Mouse (Mus musculus) Patski (cell line): ENCODE measurements around the gene Cfap74. TPM values are rescaled to one million over a fixed set of nuclear protein-coding genes. Genes with fewer than 3 reads are reported as not detected.

ENCODE experiments used
- ATAC-seq: fragments of 100-300 bp; one replicate; pipeline ENCODE4 v1.8.0; 2021
- CTCF ChIA-PET: fragments of 350-600 bp; sonication (Branson Sonifier 250); formaldehyde crosslinking; loops from one replicate; lab custom pipeline; 2022; ENCODE audit warnings: inconsistent platforms; lab: Charles Lee
- POLR2A ChIA-PET: fragments of 350-600 bp; sonication (Branson Sonifier 250); formaldehyde crosslinking; loops from one replicate; lab custom pipeline; 2022; ENCODE audit warnings: antibody characterized with exemption, inconsistent platforms; lab: Charles Lee
- DNase-seq: peaks from one replicate; pipeline ENCODE4 v3.0.0-alpha.2; 2011; ENCODE audit warnings: low read depth, low spot score
- H3K27me3 ChIP-seq: fragments of 371-371 bp; one replicate; pipeline ENCODE4 v1.5.1; 2021
- CTCF ChIP-seq: fragments of 100-300 bp; IDR thresholded peaks from one replicate; pipeline ENCODE4 v1.5.1; 2021
- in situ Hi-C: fragments of 300-500 bp; cut with MboI; formaldehyde crosslinking; loops from 3 replicates; pipeline ENCODE4 v1.11.1; 2018; ENCODE audit warnings: low pct_unique_long_range_greater_than_20kb, mixed read lengths
- polyA plus RNA-seq: library from polyadenylated mRNA; unstranded; gene quantifications from one replicate; pipeline ENCODE4 v1.2.3, GENCODE M21; 2021

Cfap74 gene
- polyA plus RNA-seq, 1 experiment from 2014 or later: 2.2 TPM

DNA sequence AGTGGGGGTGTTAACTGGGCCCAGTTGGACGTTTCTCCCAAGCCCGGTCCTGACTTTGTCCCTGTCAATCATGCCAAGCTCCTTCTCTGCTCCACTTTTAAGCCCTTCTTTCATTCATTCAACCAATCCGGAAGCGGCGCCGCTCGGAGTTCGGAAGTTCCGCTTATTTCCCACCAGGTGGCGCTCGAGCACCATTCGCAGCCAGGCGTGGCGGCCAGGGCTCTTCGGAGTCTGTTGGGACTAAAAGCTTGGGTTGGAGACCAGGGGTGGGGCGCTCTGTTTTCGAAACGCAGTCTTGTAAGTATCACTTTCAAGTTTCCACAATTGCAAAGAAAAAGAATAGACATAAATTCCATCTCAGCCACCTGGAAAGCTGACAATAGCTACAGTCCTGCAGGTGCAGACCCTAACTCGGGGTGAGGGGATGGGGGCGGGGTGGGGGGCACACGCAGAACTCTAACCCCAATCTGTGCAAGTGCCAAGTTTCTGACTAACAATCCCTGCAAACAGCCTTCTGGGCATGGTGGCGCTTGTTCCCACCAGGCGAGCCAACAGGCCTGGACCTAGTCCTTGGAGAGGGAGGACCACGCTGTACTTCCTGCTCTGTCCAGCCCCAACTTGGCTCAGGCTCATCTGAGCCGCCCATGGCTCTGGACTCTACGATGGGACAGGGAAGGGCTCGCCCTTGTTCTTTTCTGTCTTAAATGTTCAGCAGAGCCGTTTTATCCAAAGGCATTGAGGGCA, 72.6 kb downstream of the Cfap74 start:
- ATAC-seq (no peak), DNase-seq (no peak)
- in situ Hi-C loops: loop anchor here (5.0 to 10.0 kb wide), 3 partner anchors 86 to 293 kb away; partner anchors contain the start of gene Vwa1
- CTCF ChIA-PET: interaction anchor here (0.6 to 2.3 kb wide), 7 partner anchors 54 to 222 kb away, joined by 3 to 15 read pairs (median 5); partner anchors contain the start of genes Nadk and Ssu72
- peak; percentile 90 for TF ChIP-seq CTCF
- no peaks in the 10 kb centered on the region for H3K27me3 ChIP-seq
- POLR2A ChIA-PET: interaction anchor here (0.7 to 1.4 kb wide), 2 partner anchors 12 to 96 kb away, joined by 3 to 7 read pairs; no protein-coding TSS in a partner anchor

DNA sequence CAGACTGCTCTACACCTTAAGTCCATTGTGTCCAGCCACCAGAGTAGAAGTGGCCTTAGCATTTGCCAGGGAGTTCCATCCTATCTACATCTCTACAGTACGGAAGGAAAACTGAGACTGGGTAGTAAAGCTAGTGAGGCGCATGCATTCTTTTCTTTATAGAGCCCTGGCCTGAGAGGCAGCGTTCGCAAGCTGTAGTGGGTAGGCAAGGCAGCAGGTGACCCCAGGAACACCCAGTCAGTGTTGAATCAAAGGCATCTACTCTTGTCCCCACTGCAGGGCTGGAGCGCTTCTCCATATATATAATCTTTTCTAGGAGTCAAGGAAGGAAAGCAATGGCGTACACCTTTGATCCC, 73.1 kb downstream of the Cfap74 start:
- DNase-seq (no peak), ATAC-seq (no peak)
- in situ Hi-C loops: loop anchor here (5.0 to 10.0 kb wide), 3 partner anchors 85 to 293 kb away; partner anchors contain the start of gene Vwa1
- ChIA-PET POLR2A (interaction anchor here (1.2 to 1.4 kb wide), 2 partner anchors 11 to 27 kb away, joined by 3 to 7 read pairs; no protein-coding TSS in a partner anchor), CTCF (interaction anchor here (1.1 to 2.3 kb wide), 7 partner anchors 47 to 222 kb away, joined by 3 to 15 read pairs (median 5); partner anchors contain the start of genes Nadk and Ssu72)
- H3K27me3 ChIP-seq: no peaks in the 10 kb centered on the region
- no peak for TF ChIP-seq CTCF

DNA sequence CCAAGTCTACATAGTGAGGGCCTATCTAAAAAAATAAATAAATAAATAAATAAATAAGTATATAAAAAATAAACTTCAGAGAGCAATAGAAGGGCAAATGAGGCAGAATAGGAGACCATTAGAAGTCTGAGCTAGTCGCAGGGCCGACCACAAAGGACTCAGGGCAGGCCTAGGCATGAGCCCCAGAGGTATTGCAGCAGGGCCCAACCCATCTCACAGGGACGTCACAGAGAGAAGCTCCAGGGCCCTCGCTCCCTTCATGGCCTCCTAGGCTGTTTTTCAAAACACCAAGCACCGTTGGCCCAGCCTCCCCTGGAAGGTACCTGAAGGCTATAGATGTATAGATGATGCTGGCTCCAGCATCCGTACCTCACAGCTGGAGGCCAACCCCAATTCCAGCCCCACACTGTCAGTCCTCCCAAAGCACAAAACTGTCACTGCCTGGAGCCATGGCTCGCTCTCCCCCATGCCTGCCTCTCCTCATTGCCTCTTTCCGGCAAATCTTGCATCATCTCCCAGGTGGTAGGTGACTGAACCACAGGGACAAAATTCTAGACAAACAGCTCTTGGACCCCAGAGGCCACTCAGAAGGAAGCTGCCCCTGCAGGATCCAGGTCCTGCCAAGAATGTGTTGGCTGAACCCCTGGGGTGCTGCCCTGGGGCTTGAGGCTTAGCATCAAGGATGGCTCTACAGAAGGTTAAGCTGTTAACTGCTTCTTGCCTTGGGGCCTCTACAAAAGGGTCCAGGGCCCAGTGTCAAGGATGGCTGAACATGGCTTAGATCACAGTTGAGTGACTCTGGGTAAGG, 73.9 kb downstream of the Cfap74 start:
- ChIA-PET POLR2A (interaction anchor here (0.6 to 1.4 kb wide), 3 partner anchors 10 to 26 kb away, joined by 3 to 7 read pairs (median 6); no protein-coding TSS in a partner anchor), CTCF (interaction anchor here (1.1 to 2.1 kb wide), 4 partner anchors 46 to 221 kb away, joined by 3 to 15 read pairs (median 4); partner anchors contain the start of gene Ssu72)
- TF ChIP-seq CTCF: no peak
- no peak for ATAC-seq
- DNase-seq: no peak
- in situ Hi-C loops: loop anchor here (5.0 to 10.0 kb wide), 3 partner anchors 84 to 292 kb away; partner anchors contain the start of gene Vwa1
- no peaks in the 10 kb centered on the region for H3K27me3 ChIP-seq

DNA sequence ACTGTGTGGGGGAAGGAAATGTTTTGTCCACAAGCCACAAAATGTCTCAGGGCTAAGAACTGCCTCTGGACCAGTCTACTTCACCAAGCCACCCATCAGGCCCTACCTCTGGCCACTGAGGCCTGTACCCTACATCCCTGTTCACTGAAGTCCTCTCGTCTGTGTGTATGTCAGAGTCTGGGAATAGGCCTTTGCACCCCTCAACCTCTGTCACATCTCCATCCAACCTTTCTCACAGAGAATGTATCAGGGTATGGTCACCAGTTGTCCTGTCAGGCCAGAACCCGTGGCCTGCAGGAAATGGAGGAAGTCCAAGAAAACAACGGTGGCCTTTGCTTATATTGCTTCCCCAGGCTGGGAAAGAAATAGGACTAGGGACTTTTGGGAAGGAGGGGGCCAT, 76.5 kb downstream of the Cfap74 start:
- no peaks in the 10 kb centered on the region for H3K27me3 ChIP-seq
- ATAC-seq (no peak), DNase-seq (no peak)
- ChIA-PET POLR2A (no interaction called here), CTCF (interaction anchor here (1.1 to 1.2 kb wide), 2 partner anchors 10 to 11 kb away, joined by 3 to 4 read pairs; no protein-coding TSS in a partner anchor)
- no peak for TF ChIP-seq CTCF
- in situ Hi-C loops: loop anchor here (10.0 kb wide), 1 partner anchor 289 kb away; the partner anchor contains the start of gene Vwa1

DNA sequence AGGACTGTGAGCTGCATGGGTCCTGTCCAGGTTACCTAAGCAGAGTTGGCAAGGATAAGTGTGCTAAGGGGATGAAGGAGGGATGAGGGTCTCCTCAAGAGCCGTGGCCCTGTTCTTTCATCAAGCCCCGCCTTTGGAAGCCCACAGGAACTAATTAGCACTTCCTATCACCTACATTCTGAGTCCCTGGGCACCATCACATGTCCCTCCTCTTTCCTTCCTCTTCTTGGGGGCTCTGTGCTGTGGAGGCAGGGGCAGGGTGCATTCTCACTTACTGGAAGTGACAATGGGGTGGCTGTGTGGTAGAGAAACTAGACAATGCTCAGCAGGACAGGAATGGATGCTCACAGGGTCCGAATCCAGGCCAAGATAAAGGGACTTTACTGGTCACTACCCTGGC, 78.8 kb downstream of the Cfap74 start:
- ATAC-seq: no peak
- in situ Hi-C loops: loop anchor here (10.0 kb wide), 1 partner anchor 287 kb away; the partner anchor contains the start of gene Vwa1
- CTCF ChIA-PET: no interaction called here

DNA sequence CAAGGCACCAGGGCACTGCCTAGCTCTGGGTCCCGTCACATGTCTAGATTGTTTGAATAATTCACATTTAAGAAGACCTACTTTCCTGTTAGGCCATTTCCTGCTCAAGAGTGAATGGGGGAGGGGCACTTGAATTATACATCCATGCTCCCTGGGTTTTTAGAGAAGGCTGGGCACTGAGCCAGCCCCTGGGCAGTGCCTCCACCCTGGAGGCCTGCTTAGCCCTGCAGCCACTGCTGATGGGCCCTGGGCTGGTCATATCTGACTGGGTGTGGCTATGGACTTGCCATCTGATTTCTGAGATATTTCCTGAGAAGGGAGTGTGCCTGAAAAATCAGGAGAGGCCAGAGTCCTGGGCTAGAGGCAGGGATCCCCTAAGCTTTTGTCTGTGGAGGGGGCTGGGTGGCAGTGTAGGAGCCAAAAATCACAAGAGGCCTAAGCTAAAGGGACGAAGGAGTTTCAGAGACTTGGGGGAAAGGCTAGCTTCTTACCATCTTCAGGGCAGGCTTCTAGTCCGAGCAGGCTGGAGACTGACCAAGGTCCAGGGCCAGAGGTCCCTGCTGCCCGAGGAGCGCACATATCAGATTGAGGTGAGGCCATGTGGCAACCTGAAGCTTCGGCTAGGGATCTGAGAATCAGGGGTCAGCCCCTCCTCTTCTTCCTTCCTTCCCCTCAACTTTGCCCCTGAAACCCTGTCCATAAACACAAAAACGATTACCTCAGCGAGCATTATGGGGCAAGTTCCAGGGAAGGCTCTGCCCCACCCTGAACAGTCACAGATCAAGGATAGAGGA, 79.4 kb downstream of the Cfap74 start:
- ChIA-PET POLR2A (no interaction called here), CTCF (no interaction called here)
- in situ Hi-C loops: loop anchor here (10.0 kb wide), 1 partner anchor 286 kb away; the partner anchor contains the start of gene Vwa1
- ATAC-seq: peak; percentile 57
- H3K27me3 ChIP-seq: no peaks in the 10 kb centered on the region
- peak; percentile 63 for DNase-seq
- no peak for TF ChIP-seq CTCF

More for the DNA sequence above, 78.8 kb downstream of the Cfap74 start:
- DNase-seq: no peak
- no peak for TF ChIP-seq CTCF
- H3K27me3 ChIP-seq: no peaks in the 10 kb centered on the region
- POLR2A ChIA-PET: no interaction called here

DNA sequence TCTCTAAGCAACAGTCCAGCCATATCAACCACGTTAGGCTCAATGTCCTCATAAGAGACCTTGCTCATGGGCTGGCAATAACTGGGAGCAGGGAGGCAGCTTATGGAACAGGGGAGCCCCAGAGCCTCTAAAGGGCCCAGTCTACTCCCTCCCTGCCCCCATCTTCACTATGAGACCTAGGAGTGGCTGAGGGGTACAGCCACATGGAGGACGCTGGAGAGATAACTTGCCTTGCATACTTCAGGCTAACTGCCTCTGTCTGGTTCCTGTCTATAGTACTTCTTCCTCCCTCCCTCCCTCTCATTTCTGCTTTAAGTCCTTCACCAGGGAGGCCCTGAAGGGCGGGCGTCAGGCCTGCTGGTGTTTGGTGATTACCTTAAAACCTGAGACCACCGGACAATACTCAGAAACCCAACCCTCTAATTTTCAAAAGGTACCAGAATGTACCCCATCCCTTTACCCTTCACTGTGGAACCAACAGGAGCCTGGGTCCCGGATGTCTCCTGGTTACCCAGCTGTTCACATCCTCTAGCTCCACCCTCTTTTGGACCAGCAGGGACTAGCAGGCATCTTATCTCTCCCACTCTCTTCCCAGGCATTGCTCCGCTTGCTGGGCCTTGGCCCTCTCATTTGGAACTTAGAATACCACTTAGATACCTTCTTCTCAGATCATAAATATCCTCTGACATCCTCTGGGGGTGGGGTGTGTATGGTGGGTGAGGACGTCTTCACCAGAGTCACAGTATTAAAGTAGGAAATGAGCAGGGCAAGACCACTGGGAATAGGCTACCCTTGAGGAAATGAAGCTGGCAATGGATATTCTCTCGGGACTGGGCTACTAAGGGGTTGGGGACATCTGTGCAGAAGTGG, 80.3 kb downstream of the Cfap74 start:
- POLR2A ChIA-PET: no interaction called here
- in situ Hi-C loops: loop anchor here (10.0 kb wide), 1 partner anchor 285 kb away; the partner anchor contains the start of gene Vwa1
- CTCF ChIA-PET: no interaction called here

DNA sequence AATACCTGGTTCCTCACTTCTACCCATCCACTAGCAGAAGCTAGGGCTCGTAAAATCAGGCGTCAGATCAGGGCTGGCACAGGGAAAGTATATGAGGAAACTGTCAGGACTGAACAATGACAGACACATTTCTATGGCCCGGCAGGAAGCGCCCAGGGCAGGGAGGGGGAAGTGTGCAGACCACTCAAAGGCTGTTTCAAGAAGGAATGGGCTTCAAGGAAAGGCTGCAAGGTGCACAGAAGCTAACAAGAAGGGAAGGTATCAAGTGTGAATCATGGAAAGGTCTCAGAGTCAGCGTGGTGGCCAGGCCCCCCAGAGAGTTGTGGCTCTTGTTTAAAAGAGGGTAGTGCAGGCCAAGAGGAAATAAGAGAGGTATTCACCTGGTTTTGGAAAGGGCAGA, 81.5 kb downstream of the Cfap74 start:
- TF ChIP-seq CTCF: no peak

More for the DNA sequence above, 80.3 kb downstream of the Cfap74 start:
- no peak for TF ChIP-seq CTCF
- ATAC-seq (no peak), DNase-seq (no peak)
- H3K27me3 ChIP-seq: no peaks in the 10 kb centered on the region

More for the DNA sequence above, 81.5 kb downstream of the Cfap74 start:
- in situ Hi-C loops: no loop called here
- ChIA-PET POLR2A (no interaction called here), CTCF (no interaction called here)
- no peak for ATAC-seq
- no peak for DNase-seq
- no peaks in the 10 kb centered on the region for H3K27me3 ChIP-seq
